Mouse (Mus musculus): ENCODE measurements around the gene Adrm1.

- TF ChIP-seq CTCF (conservative IDR thresholded peaks at IDR 0.05 in 1 of 2, IDR thresholded peaks at IDR 0.05 in 1 of 2; ENCODE audit: low read depth in 2 of 2, low read length in 2 of 2) = no peak
- peak; percentile 35; the same call in 1 of the 2 replicates for TF ChIP-seq EP300 (IDR thresholded peaks at IDR 0.05; ENCODE audit: low read length)
- TF ChIP-seq MAX (IDR thresholded peaks at IDR 0.05; ENCODE audit: low read length) = no peak
- TF ChIP-seq POLR2A (IDR thresholded peaks at IDR 0.05; ENCODE audit: low read depth, low read length) = no peak
- TF ChIP-seq USF1 (IDR thresholded peaks at IDR 0.05; ENCODE audit: low read depth, low read length) = no peak
- no peak for TF ChIP-seq NELFE (IDR thresholded peaks at IDR 0.05; ENCODE audit: low read depth, low read length)
These were observed 25.5 kb downstream of the Adrm1 start for GRCm38 (mm10) chr2:180196610-180197322.
